Mouse (Mus musculus) neural tube, embryonic 12.5 days (tissue): Measurements from ENCODE around the gene Focad. TPM values are rescaled to one million over a fixed set of nuclear protein-coding genes. Genes with fewer than 3 reads are reported as not detected.
A peak's percentile ranks its signal among the peaks of the same experiment; 100 is the strongest.
"Not testable (repeated sequence)": the region's sequence is repeated elsewhere in the genome, so short reads cannot be mapped to it uniquely, and the experiment has no call there.

Experiments
- ATAC-seq: fragments of 200-750 bp; cut with Nextera tagmentation; 2 replicates; pipeline ENCODE4 v1.8.0; 2017; ENCODE audit warnings: low read depth, mild to moderate bottlenecking, moderate TSS enrichment, moderate library complexity; ENCODE audit not compliant: low FRiP score
- H3K27ac ChIP-seq: fragments of 300-500 bp; sonication (generic); 2 replicates; pipeline ENCODE4 v1.5.1; 2016
- H3K27me3 ChIP-seq: fragments of 300-500 bp; sonication (generic); replicated peaks from 2 replicates; pipeline ENCODE4 v1.6.1; 2016; ENCODE audit warnings: mild to moderate bottlenecking
- H3K36me3 ChIP-seq: fragments of 300-500 bp; sonication (generic); 2 replicates; pipeline ENCODE4 v1.6.1; 2016; ENCODE audit warnings: mild to moderate bottlenecking
- H3K4me1 ChIP-seq: fragments of 300-500 bp; sonication (generic); 2 replicates; pipeline ENCODE4 v1.6.1; 2016
- H3K4me2 ChIP-seq: fragments of 300-500 bp; sonication (generic); replicated peaks from 2 replicates; pipeline ENCODE4 v1.6.1; 2016; ENCODE audit warnings: mild to moderate bottlenecking
- H3K4me3 ChIP-seq: fragments of 300-500 bp; sonication (generic); 2 replicates; pipeline ENCODE4 v1.5.1; 2016
- H3K9ac ChIP-seq: fragments of 300-500 bp; sonication (generic); 2 replicates; pipeline ENCODE4 v1.6.1; 2016; ENCODE audit warnings: mild to moderate bottlenecking
- H3K9me3 ChIP-seq: fragments of 300-500 bp; sonication (generic); 2 replicates; pipeline ENCODE4 v1.6.1; 2016; ENCODE audit warnings: mild to moderate bottlenecking
- WGBS: fragments of 180-500 bp; shearing (Covaris S2); methylation state at CpG from one replicate; pipeline ENCODE4 v1.1.7; 2016; 5-methylcytosine and 5-hydroxymethylcytosine counted together
- polyA plus RNA-seq: library from polyadenylated mRNA; unstranded; fragments of >200 nt; fragmentation: Nextera tagmentation; extraction: Ambion mirVana; gene quantifications from 2 replicates; pipeline ENCODE4 v1.2.1, GENCODE M21; 2016

Focad gene
- polyA plus RNA-seq, 1 experiment from 2014 or later = 14.0 TPM

DNA sequence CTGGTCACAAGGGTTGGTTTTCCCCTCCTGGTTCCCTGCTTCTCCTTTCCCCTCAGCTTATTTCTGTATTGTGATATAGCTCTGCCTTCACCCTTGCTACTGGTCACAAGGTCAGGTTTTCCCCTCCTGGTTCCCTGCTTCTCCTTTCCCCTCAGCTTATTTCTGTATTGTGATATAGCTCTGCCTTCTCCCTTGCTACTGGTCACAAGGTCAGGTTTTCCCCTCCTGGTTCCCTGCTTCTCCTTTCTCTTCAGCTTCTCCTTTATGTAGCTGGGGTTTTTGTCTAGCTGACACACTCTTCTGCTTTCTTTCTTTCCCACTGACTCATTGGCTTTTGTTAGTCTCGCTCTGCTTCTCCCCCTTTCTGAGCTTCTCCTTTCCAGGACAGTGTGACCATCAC lies 296.2 kb downstream of the Focad start:
- not testable (repeated sequence) for H3K27me3 ChIP-seq, H3K36me3 ChIP-seq, H3K4me3 ChIP-seq, H3K9ac ChIP-seq, H3K4me1 ChIP-seq, H3K27ac ChIP-seq, ATAC-seq, H3K4me2 ChIP-seq, H3K9me3 ChIP-seq
- WGBS = 52% methylated on average over 1 of the region's 1 CpGs

DNA sequence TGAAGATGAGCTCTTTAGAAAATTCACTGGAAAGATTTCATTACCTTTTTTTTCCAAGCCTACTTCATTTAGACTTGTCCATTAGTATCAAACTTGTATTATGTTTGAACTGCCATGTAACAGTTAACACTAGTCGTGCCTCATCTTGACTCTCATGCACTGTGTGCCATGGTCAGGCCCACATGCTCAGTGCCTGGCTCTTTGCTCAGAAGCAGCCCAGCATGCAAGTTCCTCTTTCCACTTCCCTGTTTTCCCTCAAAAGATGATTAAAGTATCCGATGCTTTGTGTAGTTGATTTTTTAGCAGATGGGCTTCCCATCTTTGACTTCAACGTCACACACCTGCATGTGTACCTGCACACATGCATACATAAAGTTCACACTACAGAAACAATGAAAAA lies 301.3 kb downstream of the Focad start:
- Histone ChIP-seq H3K9ac (no peak overlapping the region), H3K27me3 (no peaks in the 10 kb centered on the region), H3K4me1 (no peaks in the 10 kb centered on the region), H3K9me3 (no peaks in the 10 kb centered on the region), H3K4me3 (no peak overlapping the region), H3K4me2 (no peak overlapping the region), H3K36me3 (peaks cover 2% of the 10 kb centered on the region; the same call in 1 of the 2 replicates), H3K27ac (no peak overlapping the region)
- no peak for ATAC-seq
- 98% methylated on average over 3 of the region's 3 CpGs for WGBS

- no peak overlapping the region for H3K4me3 ChIP-seq
- H3K9ac ChIP-seq = no peak overlapping the region
- WGBS = 89% methylated on average over 6 of the region's 6 CpGs
- peaks cover 2% of the 10 kb centered on the region; the same call in 1 of the 2 replicates for H3K36me3 ChIP-seq
- no peaks in the 10 kb centered on the region for H3K9me3 ChIP-seq
- no peaks in the 10 kb centered on the region for H3K27me3 ChIP-seq
- ATAC-seq = no peak
- no peak overlapping the region for H3K27ac ChIP-seq
- no peak overlapping the region for H3K4me2 ChIP-seq
- no peaks in the 10 kb centered on the region for H3K4me1 ChIP-seq
Measured at GRCm38 (mm10) chr4:88396995-88397521, 302.6 kb downstream of the Focad start.

GRCm38 (mm10) chr4:88400302-88400991 lies 306.0 kb downstream of the Focad start:
- no peak for ATAC-seq
- Histone ChIP-seq H3K9me3 (no peaks in the 10 kb centered on the region), H3K4me1 (no peaks in the 10 kb centered on the region), H3K36me3 (no peaks in the 10 kb centered on the region), H3K4me2 (no peak overlapping the region), H3K9ac (no peak overlapping the region), H3K27ac (no peak overlapping the region), H3K27me3 (no peaks in the 10 kb centered on the region), H3K4me3 (no peak overlapping the region)
- WGBS = 81% methylated on average over 9 of the region's 9 CpGs

- Histone ChIP-seq H3K36me3 (no peaks in the 10 kb centered on the region), H3K4me2 (no peak overlapping the region), H3K9me3 (no peaks in the 10 kb centered on the region), H3K4me3 (no peak overlapping the region), H3K9ac (no peak overlapping the region), H3K27ac (no peak overlapping the region), H3K27me3 (no peaks in the 10 kb centered on the region), H3K4me1 (no peaks in the 10 kb centered on the region)
- WGBS = 85% methylated on average over 7 of the region's 7 CpGs
- no peak for ATAC-seq
Measured at GRCm38 (mm10) chr4:88400992-88401313, 306.5 kb downstream of the Focad start.

GRCm38 (mm10) chr4:88402884-88403283 lies 308.5 kb downstream of the Focad start:
- peaks cover 5% of the 10 kb centered on the region for H3K4me1 ChIP-seq
- no peak for ATAC-seq
- H3K4me2 ChIP-seq = no peak overlapping the region
- H3K9me3 ChIP-seq = no peaks in the 10 kb centered on the region
- H3K4me3 ChIP-seq = no peak overlapping the region
- no peaks in the 10 kb centered on the region; the same call in 1 of the 2 replicates for H3K36me3 ChIP-seq
- no peak overlapping the region for H3K9ac ChIP-seq
- no peaks in the 10 kb centered on the region for H3K27me3 ChIP-seq
- 91% methylated on average over 6 of the region's 6 CpGs for WGBS
- H3K27ac ChIP-seq = no peak overlapping the region

GRCm38 (mm10) chr4:88406887-88407696 lies 312.7 kb downstream of the Focad start:
- peak; percentile 90 for ATAC-seq
- no peak overlapping the region for H3K9ac ChIP-seq
- H3K36me3 ChIP-seq = no peaks in the 10 kb centered on the region; the same call in 1 of the 2 replicates
- H3K4me3 ChIP-seq = no peak overlapping the region
- H3K4me1 ChIP-seq = peaks cover 5% of the 10 kb centered on the region
- H3K4me2 ChIP-seq = no peak overlapping the region
- WGBS = 82% methylated on average over 4 of the region's 4 CpGs
- H3K27ac ChIP-seq = no peak overlapping the region
- no peaks in the 10 kb centered on the region for H3K27me3 ChIP-seq
- no peaks in the 10 kb centered on the region for H3K9me3 ChIP-seq

GRCm38 (mm10) chr4:88409279-88409678 lies 314.9 kb downstream of the Focad start:
- Histone ChIP-seq H3K27ac (no peak overlapping the region), H3K36me3 (no peaks in the 10 kb centered on the region; the same call in 1 of the 2 replicates), H3K4me1 (peaks cover 5% of the 10 kb centered on the region), H3K9ac (no peak overlapping the region), H3K4me2 (no peak overlapping the region), H3K27me3 (no peaks in the 10 kb centered on the region), H3K4me3 (no peak overlapping the region), H3K9me3 (no peaks in the 10 kb centered on the region)
- WGBS = 96% methylated on average over 4 of the region's 4 CpGs
- ATAC-seq = no peak

DNA sequence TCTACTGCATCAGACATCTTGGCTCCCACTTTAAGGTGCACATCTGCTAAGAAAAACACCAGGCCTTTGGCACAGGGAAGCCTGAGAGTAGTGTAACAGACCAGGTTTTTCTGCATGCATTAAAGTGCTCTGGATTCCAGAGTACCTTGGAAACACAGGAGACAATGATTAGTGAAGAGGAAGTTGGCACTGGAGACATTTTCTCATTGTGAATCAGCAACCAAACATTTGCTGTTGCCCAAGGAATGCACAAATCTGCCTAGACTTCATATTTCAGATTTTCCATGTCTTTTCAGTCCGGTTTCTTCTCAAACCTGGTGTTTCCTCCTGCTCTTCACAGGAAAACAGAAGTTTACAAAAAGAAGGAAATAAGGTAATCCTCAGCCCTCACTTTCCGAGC lies 317.9 kb downstream of the Focad start:
- ATAC-seq = no peak
- no peaks in the 10 kb centered on the region for H3K4me1 ChIP-seq
- no peaks in the 10 kb centered on the region for H3K27me3 ChIP-seq
- H3K4me2 ChIP-seq = no peak overlapping the region
- no peaks in the 10 kb centered on the region for H3K9me3 ChIP-seq
- H3K9ac ChIP-seq = no peak overlapping the region
- 88% methylated on average over 2 of the region's 2 CpGs for WGBS
- H3K27ac ChIP-seq = no peak overlapping the region
- H3K4me3 ChIP-seq = no peak overlapping the region
- no peaks in the 10 kb centered on the region for H3K36me3 ChIP-seq

DNA sequence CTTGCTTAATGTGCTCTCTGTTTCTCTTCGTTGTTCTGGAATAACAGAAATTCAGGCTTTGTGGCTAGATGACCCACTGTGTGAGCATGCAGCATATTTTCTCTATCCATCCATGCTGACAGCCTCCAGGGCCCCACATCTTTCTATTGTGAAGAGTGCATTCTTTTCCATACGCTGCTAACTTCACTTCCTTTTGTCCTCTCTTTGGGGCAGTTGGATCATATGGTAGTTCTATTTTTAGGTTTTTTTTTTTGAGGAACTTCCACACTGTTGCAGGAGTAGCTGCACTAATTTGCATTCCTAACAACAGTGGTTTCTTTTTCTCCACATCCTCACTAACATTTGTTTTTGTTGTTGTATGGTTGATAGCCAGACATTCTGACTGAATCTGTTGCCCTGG lies 320.6 kb downstream of the Focad start:
- no peaks in the 10 kb centered on the region for H3K27me3 ChIP-seq
- no peak overlapping the region for H3K9ac ChIP-seq
- H3K4me3 ChIP-seq = no peak overlapping the region
- no peaks in the 10 kb centered on the region for H3K4me1 ChIP-seq
- 49% methylated on average over 2 of the region's 2 CpGs for WGBS
- no peak overlapping the region for H3K4me2 ChIP-seq
- ATAC-seq = no peak
- H3K36me3 ChIP-seq = no peaks in the 10 kb centered on the region
- H3K27ac ChIP-seq = no peak overlapping the region
- H3K9me3 ChIP-seq = no peaks in the 10 kb centered on the region

- H3K36me3 ChIP-seq = no peaks in the 10 kb centered on the region
- H3K27me3 ChIP-seq = no peaks in the 10 kb centered on the region
- no peaks in the 10 kb centered on the region for H3K4me1 ChIP-seq
- H3K9me3 ChIP-seq = no peaks in the 10 kb centered on the region
- H3K4me2 ChIP-seq = no peak overlapping the region
- no peak overlapping the region for H3K4me3 ChIP-seq
- no peak for ATAC-seq
- 96% methylated on average over 5 of the region's 5 CpGs for WGBS
- H3K27ac ChIP-seq = no peak overlapping the region
- H3K9ac ChIP-seq = no peak overlapping the region
Measured at GRCm38 (mm10) chr4:88419378-88419777, 324.9 kb downstream of the Focad start.

DNA sequence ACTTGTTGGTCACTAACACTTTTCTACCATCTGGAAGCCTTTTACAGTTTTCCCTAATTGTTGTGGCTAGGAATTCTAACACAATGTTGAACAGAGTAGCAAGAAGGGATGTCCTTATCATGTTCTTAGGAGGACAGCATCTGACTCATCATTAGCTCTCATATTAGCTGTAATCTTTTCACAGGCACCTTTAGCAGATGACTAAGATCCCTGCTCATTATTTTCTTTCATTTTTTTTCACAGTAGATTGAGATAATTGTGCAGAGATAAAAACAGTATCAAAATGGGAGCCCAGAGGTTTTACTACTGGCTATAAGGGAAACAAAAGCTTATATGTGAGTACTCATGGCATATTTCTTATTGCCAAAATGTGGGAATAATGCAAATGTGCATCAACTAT lies 330.1 kb downstream of the Focad start:
- Histone ChIP-seq H3K4me3 (no peak overlapping the region), H3K4me2 (no peak overlapping the region), H3K9me3 (no peaks in the 10 kb centered on the region), H3K27ac (no peak overlapping the region), H3K9ac (no peak overlapping the region), H3K27me3 (no peaks in the 10 kb centered on the region), H3K36me3 (no peaks in the 10 kb centered on the region), H3K4me1 (no peaks in the 10 kb centered on the region)
- ATAC-seq = no peak
